Mouse (Mus musculus) erythroblast, adult 5-6 weeks (primary cell): Measurements from ENCODE around the gene Sec22a. TPM values are rescaled to one million over a fixed set of nuclear protein-coding genes. Genes with fewer than 3 reads are reported as not detected.

Experiments used
- ATAC-seq: replicated peaks from 2 replicates; pipeline ENCODE4 v1.8.0; 2016; ENCODE audit warnings: moderate number of reproducible peaks, mild to moderate bottlenecking, moderate TSS enrichment, inconsistent platforms; ENCODE audit not compliant: poor library complexity, low FRiP score, severe bottlenecking
- total RNA-seq, 2 experiments: library from RNA; stranded (forward) in 1 of 2; stranded (reverse) in 1 of 2; fragments of 150-400 nt in 1 of 2; fragments of 200-764, 138-1000 nt in 1 of 2; gene quantifications; 2 replicates each; pipeline versions ENCODE4 v1.2.3 to v1.2.4; 2015 to 2017; ENCODE audit warnings: low replicate concordance in 2 of 2

Sec22a gene
- total RNA-seq, 2 experiments from 2014 or later = 0.77 to 1.8 TPM

- ATAC-seq = peak; percentile 46; the same call in 1 of the 2 replicates
Measured at GRCm38 (mm10) chr16:35270353-35270934, 93.3 kb downstream of the Sec22a start.

Other genes with a start within 250 kb of the Sec22a start
- not detected in 2 replicates for gene Adcy5, start 209.0 kb downstream of the Sec22a start, total RNA-seq (2015; ENCODE audit: low replicate concordance)
- under 0.01 TPM in 1 of 2 replicates, not detected in the other for gene Adcy5, start 209.0 kb downstream of the Sec22a start, total RNA-seq (2017; ENCODE audit: low replicate concordance)
- 4.0 and 6.3 TPM in 2 replicates for gene Pdia5, start 127.0 kb upstream of the Sec22a start, total RNA-seq (2015; ENCODE audit: low replicate concordance)
- 1.2 TPM in 1 of 2 replicates, not detected in the other for gene Pdia5, start 127.0 kb upstream of the Sec22a start, total RNA-seq (2017; ENCODE audit: low replicate concordance)
- gene Sema5b, start 177.2 kb upstream of the Sec22a start, total RNA-seq (2015; ENCODE audit: low replicate concordance) = not detected in 2 replicates
- not detected in 2 replicates for gene Sema5b, start 177.2 kb upstream of the Sec22a start, total RNA-seq (2017; ENCODE audit: low replicate concordance)